Mouse (Mus musculus): ENCODE results near the gene Jkamp. TPM values are rescaled to one million over a fixed set of nuclear protein-coding genes. Genes with fewer than 3 reads are reported as not detected.
A peak's percentile ranks its signal among the peaks of the same experiment; 100 is the strongest.

Jkamp gene
- polyA plus RNA-seq, 1 experiment = 69.5 TPM

- DNase-seq = no peak
- 88% methylated on average over 5 of the region's 5 CpGs for WGBS
- peaks cover 5% of the 10 kb centered on the region for H3K36me3 ChIP-seq (ENCODE audit: control insufficient read depth, insufficient read depth, low read length)
- no peaks in the 10 kb centered on the region for H3K27me3 ChIP-seq (ENCODE audit: control insufficient read depth, insufficient read depth, low read length)
- no peak overlapping the region for H3K27ac ChIP-seq (ENCODE audit: control insufficient read depth, insufficient read depth, low read length)
- no peak for TF ChIP-seq POLR2A (IDR thresholded peaks at IDR 0.05; ENCODE audit: control insufficient read depth, extremely low read depth, insufficient read depth, low read length, poor library complexity)
- no peak for TF ChIP-seq CTCF (IDR thresholded peaks at IDR 0.05; ENCODE audit: borderline replicate concordance, control insufficient read depth, extremely low read depth, insufficient read depth, low read length, poor library complexity)
- no peaks in the 10 kb centered on the region for H3K4me1 ChIP-seq (replicated peaks; ENCODE audit: control insufficient read depth, insufficient read depth, low read length)
- no peak overlapping the region for H3K4me3 ChIP-seq (ENCODE audit: control insufficient read depth, insufficient read depth, low read length)
Observed at GRCm38 (mm10) chr12:72104027-72104426, 18.6 kb downstream of the Jkamp start.

- Histone ChIP-seq H3K27ac (ENCODE audit: control insufficient read depth, insufficient read depth, low read length) (no peak overlapping the region), H3K4me3 (ENCODE audit: control insufficient read depth, insufficient read depth, low read length) (no peak overlapping the region), H3K36me3 (ENCODE audit: control insufficient read depth, insufficient read depth, low read length) (peaks cover 5% of the 10 kb centered on the region), H3K27me3 (ENCODE audit: control insufficient read depth, insufficient read depth, low read length) (no peaks in the 10 kb centered on the region), H3K4me1 (replicated peaks; ENCODE audit: control insufficient read depth, insufficient read depth, low read length) (no peaks in the 10 kb centered on the region)
- 50% methylated on average over 14 of the region's 14 CpGs for WGBS
- DNase-seq = peak; percentile 26
- TF ChIP-seq POLR2A (IDR thresholded peaks at IDR 0.05; ENCODE audit: control insufficient read depth, extremely low read depth, insufficient read depth, low read length, poor library complexity) = no peak
- no peak for TF ChIP-seq CTCF (IDR thresholded peaks at IDR 0.05; ENCODE audit: borderline replicate concordance, control insufficient read depth, extremely low read depth, insufficient read depth, low read length, poor library complexity)
Observed at GRCm38 (mm10) chr12:72104525-72105281, 19.3 kb downstream of the Jkamp start.

GRCm38 (mm10) chr12:72115126-72115525, 29.7 kb downstream of the Jkamp start:
- Histone ChIP-seq H3K27me3 (ENCODE audit: control insufficient read depth, insufficient read depth, low read length) (no peaks in the 10 kb centered on the region), H3K27ac (ENCODE audit: control insufficient read depth, insufficient read depth, low read length) (no peak overlapping the region), H3K36me3 (ENCODE audit: control insufficient read depth, insufficient read depth, low read length) (no peaks in the 10 kb centered on the region), H3K4me3 (ENCODE audit: control insufficient read depth, insufficient read depth, low read length) (no peak overlapping the region), H3K4me1 (replicated peaks; ENCODE audit: control insufficient read depth, insufficient read depth, low read length) (no peaks in the 10 kb centered on the region)
- TF ChIP-seq CTCF (IDR thresholded peaks at IDR 0.05; ENCODE audit: borderline replicate concordance, control insufficient read depth, extremely low read depth, insufficient read depth, low read length, poor library complexity) (no peak), POLR2A (IDR thresholded peaks at IDR 0.05; ENCODE audit: control insufficient read depth, extremely low read depth, insufficient read depth, low read length, poor library complexity) (no peak)
- WGBS = 80% methylated on average over 6 of the region's 6 CpGs
- DNase-seq = no peak

GRCm38 (mm10) chr12:72115686-72116345, 30.4 kb downstream of the Jkamp start:
- Histone ChIP-seq H3K4me1 (replicated peaks; ENCODE audit: control insufficient read depth, insufficient read depth, low read length) (no peaks in the 10 kb centered on the region), H3K4me3 (ENCODE audit: control insufficient read depth, insufficient read depth, low read length) (no peak overlapping the region), H3K27ac (ENCODE audit: control insufficient read depth, insufficient read depth, low read length) (no peak overlapping the region), H3K36me3 (ENCODE audit: control insufficient read depth, insufficient read depth, low read length) (no peaks in the 10 kb centered on the region), H3K27me3 (ENCODE audit: control insufficient read depth, insufficient read depth, low read length) (no peaks in the 10 kb centered on the region)
- WGBS = 84% methylated on average over 22 of the region's 23 CpGs
- TF ChIP-seq POLR2A (IDR thresholded peaks at IDR 0.05; ENCODE audit: control insufficient read depth, extremely low read depth, insufficient read depth, low read length, poor library complexity) = no peak
- no peak for TF ChIP-seq CTCF (IDR thresholded peaks at IDR 0.05; ENCODE audit: borderline replicate concordance, control insufficient read depth, extremely low read depth, insufficient read depth, low read length, poor library complexity)
- no peak for DNase-seq

GRCm38 (mm10) chr12:72129203-72129602, 43.8 kb downstream of the Jkamp start:
- Histone ChIP-seq H3K27ac (ENCODE audit: control insufficient read depth, insufficient read depth, low read length) (no peak overlapping the region), H3K36me3 (ENCODE audit: control insufficient read depth, insufficient read depth, low read length) (no peaks in the 10 kb centered on the region), H3K27me3 (ENCODE audit: control insufficient read depth, insufficient read depth, low read length) (no peaks in the 10 kb centered on the region), H3K4me1 (replicated peaks; ENCODE audit: control insufficient read depth, insufficient read depth, low read length) (no peaks in the 10 kb centered on the region), H3K4me3 (ENCODE audit: control insufficient read depth, insufficient read depth, low read length) (no peak overlapping the region)
- TF ChIP-seq CTCF (IDR thresholded peaks at IDR 0.05; ENCODE audit: borderline replicate concordance, control insufficient read depth, extremely low read depth, insufficient read depth, low read length, poor library complexity) (no peak), POLR2A (IDR thresholded peaks at IDR 0.05; ENCODE audit: control insufficient read depth, extremely low read depth, insufficient read depth, low read length, poor library complexity) (no peak)
- no peak for DNase-seq
- 79% methylated on average over 10 of the region's 10 CpGs for WGBS

GRCm38 (mm10) chr12:72150786-72151185, 65.4 kb downstream of the Jkamp start:
- WGBS = 96% methylated on average over 4 of the region's 4 CpGs
- Histone ChIP-seq H3K27ac (ENCODE audit: control insufficient read depth, insufficient read depth, low read length) (no peak overlapping the region), H3K36me3 (ENCODE audit: control insufficient read depth, insufficient read depth, low read length) (no peaks in the 10 kb centered on the region), H3K4me1 (replicated peaks; ENCODE audit: control insufficient read depth, insufficient read depth, low read length) (no peaks in the 10 kb centered on the region), H3K4me3 (ENCODE audit: control insufficient read depth, insufficient read depth, low read length) (no peak overlapping the region), H3K27me3 (ENCODE audit: control insufficient read depth, insufficient read depth, low read length) (no peaks in the 10 kb centered on the region)
- no peak for DNase-seq
- TF ChIP-seq POLR2A (IDR thresholded peaks at IDR 0.05; ENCODE audit: control insufficient read depth, extremely low read depth, insufficient read depth, low read length, poor library complexity) (no peak), CTCF (IDR thresholded peaks at IDR 0.05; ENCODE audit: borderline replicate concordance, control insufficient read depth, extremely low read depth, insufficient read depth, low read length, poor library complexity) (no peak)

Other genes starting within 250 kb of the Jkamp start
- 0.73 and 0.96 TPM in 2 replicates for gene Gpr135, start 14.5 kb upstream of the Jkamp start, polyA plus RNA-seq (2012; rRNA removed)
- gene L3hypdh, start 150 bp upstream of the Jkamp start, polyA plus RNA-seq (2012; rRNA removed) = 4.9 and 5.2 TPM in 2 replicates
- not detected in 2 replicates for gene Ccdc175, start 99.4 kb downstream of the Jkamp start, polyA plus RNA-seq (2012; rRNA removed)

All from thymus, adult 2 months (tissue).